In the genomic region with DNA sequence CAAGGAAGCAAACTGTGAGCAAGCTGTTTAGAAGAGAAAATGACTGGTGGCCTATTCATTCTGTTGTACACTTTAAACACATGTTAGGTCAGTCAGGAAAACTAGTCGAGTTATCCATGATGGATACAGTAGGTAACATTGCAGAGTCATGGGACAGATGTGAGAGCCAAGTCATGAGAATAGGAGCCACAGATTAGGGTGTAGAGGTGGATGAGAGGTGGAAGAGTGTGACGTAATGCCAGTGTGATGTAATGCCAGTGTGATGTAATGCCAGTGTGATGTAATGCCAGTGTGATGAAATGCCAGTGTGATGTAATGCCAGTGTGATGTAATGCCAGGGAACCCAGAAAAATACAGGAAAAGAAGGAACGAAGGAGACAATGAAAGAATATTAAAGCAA, we compare ENCODE assay signal across 11 mouse cellular contexts. TPM values are rescaled to one million over a fixed set of nuclear protein-coding genes. Genes with fewer than 3 reads are reported as not detected.
"Had no signal": no experiment of that assay in that cellular context is flagged by ENCODE, and none has a peak within 500 bp of the region (broad histone marks: within the 10 kb centered on the region; RNA-seq: fewer than 3 reads in every experiment).

No protein-coding gene starts in this region.

- DNase-seq: retina, postnatal 1 day; right cerebral cortex, adult 18-20 months; right cerebral cortex, postnatal 14 days; right cerebral cortex, postnatal 25 days; spleen, adult 18-20 months; thymus, adult 18-20 months; thymus, adult 2 months; thymus, postnatal 25 days; thymus, postnatal 36 days; thymus, postnatal 4 days had no signal

RNA-seq across cellular contexts. Expression of a gene that starts 14.9 kb away (rescaled TPM):
- total RNA-seq: neutrophil, adult 5-6 weeks had no signal
